Mouse (Mus musculus) hindbrain, embryonic 16.5 days (tissue): Measurements from ENCODE around the gene Olfr666. TPM values are rescaled to one million over a fixed set of nuclear protein-coding genes. Genes with fewer than 3 reads are reported as not detected.
"Not testable (repeated sequence)": the region's sequence is repeated elsewhere in the genome, so short reads cannot be mapped to it uniquely, and the experiment has no call there.

Experiments
- ATAC-seq: fragments of 200-750 bp; cut with Nextera tagmentation; 2 replicates; pipeline ENCODE4 v1.8.0; 2017; ENCODE audit warnings: moderate TSS enrichment, moderate library complexity
- H3K27ac ChIP-seq: fragments of 300-500 bp; sonication (generic); 2 replicates; pipeline ENCODE4 v1.5.1; 2014; ENCODE audit warnings: low read depth, mild to moderate bottlenecking, control low read depth, low read length, moderate library complexity
- H3K27me3 ChIP-seq: fragments of 300-500 bp; sonication (generic); replicated peaks from 2 replicates; pipeline ENCODE4 v1.6.1; 2014; ENCODE audit warnings: low read length; ENCODE audit not compliant: control insufficient read depth, insufficient read depth
- H3K36me3 ChIP-seq: fragments of 300-500 bp; sonication (generic); 2 replicates; pipeline ENCODE4 v1.6.1; 2014; ENCODE audit warnings: mild to moderate bottlenecking, low read length, moderate library complexity, mixed read lengths; ENCODE audit not compliant: control insufficient read depth, insufficient read depth
- H3K4me1 ChIP-seq: fragments of 300-500 bp; sonication (generic); 2 replicates; pipeline ENCODE4 v1.6.1; 2014; ENCODE audit warnings: low read depth, low read length; ENCODE audit not compliant: control insufficient read depth, insufficient read depth
- H3K4me2 ChIP-seq: fragments of 300-500 bp; sonication (generic); 2 replicates; pipeline ENCODE4 v1.6.1; 2014; ENCODE audit warnings: mild to moderate bottlenecking, low read length, control low read depth, moderate library complexity
- H3K4me3 ChIP-seq: fragments of 300-500 bp; sonication (generic); 2 replicates; pipeline ENCODE4 v1.5.1; 2014; ENCODE audit warnings: mild to moderate bottlenecking, low read length, control low read depth, moderate library complexity
- H3K9ac ChIP-seq: fragments of 300-500 bp; sonication (generic); 2 replicates; pipeline ENCODE4 v1.6.1; 2014; ENCODE audit warnings: low read depth, mild to moderate bottlenecking, control low read depth, low read length, moderate library complexity
- H3K9me3 ChIP-seq: fragments of 300-500 bp; sonication (generic); 2 replicates; pipeline ENCODE4 v1.6.1; 2014; ENCODE audit warnings: mild to moderate bottlenecking, low read length, moderate library complexity; ENCODE audit not compliant: control insufficient read depth
- WGBS: fragments of 180-500 bp; shearing (Covaris S2); extraction: QIAGEN DNeasy Blood & Tissue Kit; methylation state at CpG from one replicate; pipeline ENCODE4 v1.1.7; 2014; 5-methylcytosine and 5-hydroxymethylcytosine counted together
- polyA plus RNA-seq: library from polyadenylated mRNA; unstranded; fragments of >200 nt; fragmentation: Nextera tagmentation; extraction: Ambion mirVana; gene quantifications from 2 replicates; pipeline ENCODE4 v1.2.1, GENCODE M21; 2015

Gene Olfr666
- not detected in 2 replicates for polyA plus RNA-seq

DNA sequence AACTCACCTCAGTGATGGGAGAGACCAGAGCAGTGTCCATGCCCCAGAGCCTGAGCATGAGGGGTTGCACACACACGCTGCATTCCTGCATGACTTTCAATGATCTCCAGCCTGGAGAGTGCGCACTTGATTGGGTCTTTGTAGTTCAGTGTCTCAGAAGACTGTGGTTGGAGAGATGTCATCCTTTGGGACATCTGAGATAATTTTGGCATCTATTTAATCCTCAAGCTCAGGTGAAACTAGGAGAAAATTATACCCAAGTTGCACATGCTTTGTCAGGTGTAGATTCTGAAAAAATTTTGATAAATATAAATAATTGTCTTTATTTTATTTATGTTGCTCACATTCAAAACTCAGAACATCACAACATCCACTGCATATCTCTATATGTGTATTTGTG lies at the start of gene Olfr666:
TSS of gene Olfr666 (minus strand) at position 101 of the 400 bp plus-strand sequence.
- Histone ChIP-seq H3K27ac (no peak within 1 kb of the TSS), H3K4me1 (no peaks in the 10 kb centered on the region), H3K9me3 (no peaks in the 10 kb centered on the region), H3K27me3 (no peaks in the 10 kb centered on the region), H3K36me3 (no peaks in the 10 kb centered on the region), H3K4me3 (no peak within 1 kb of the TSS), H3K9ac (no peak within 1 kb of the TSS), H3K4me2 (no peak within 1 kb of the TSS)
- WGBS: 90% methylated on average over 2 of the region's 2 CpGs
- ATAC-seq: no peak

DNA sequence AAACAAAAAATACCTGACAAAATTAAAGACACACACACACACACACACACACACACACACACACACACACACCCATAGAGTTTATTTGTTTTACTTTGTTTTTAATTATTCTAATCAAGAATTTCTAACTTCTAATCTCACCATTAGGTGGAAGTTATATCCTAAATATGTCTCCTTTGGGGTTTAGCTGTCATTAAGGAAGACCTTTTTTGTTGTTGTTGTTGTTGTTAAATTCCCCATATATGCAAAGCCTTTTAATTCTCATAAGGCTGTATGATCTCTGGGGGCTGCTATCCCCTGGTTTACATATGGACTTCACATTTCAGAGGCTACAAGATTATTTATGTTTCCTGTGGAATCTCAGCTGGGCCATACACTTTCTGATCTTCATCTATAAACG lies 38.2 kb upstream of the Olfr666 start, which contains the start of gene Olfr669:
TSS of gene Olfr669 (plus strand) at position 301 of the 400 bp plus-strand sequence.
- no peak within 1 kb of the TSS for H3K4me2 ChIP-seq
- ATAC-seq: no peak
- no peak within 1 kb of the TSS for H3K27ac ChIP-seq
- no peak within 1 kb of the TSS for H3K4me3 ChIP-seq
- H3K9ac ChIP-seq: no peak within 1 kb of the TSS
- no peaks in the 10 kb centered on the region for H3K4me1 ChIP-seq
- no peaks in the 10 kb centered on the region for H3K36me3 ChIP-seq
- no peaks in the 10 kb centered on the region for H3K27me3 ChIP-seq
- H3K9me3 ChIP-seq: no peaks in the 10 kb centered on the region
- 87% methylated on average over 1 of the region's 1 CpGs for WGBS

DNA sequence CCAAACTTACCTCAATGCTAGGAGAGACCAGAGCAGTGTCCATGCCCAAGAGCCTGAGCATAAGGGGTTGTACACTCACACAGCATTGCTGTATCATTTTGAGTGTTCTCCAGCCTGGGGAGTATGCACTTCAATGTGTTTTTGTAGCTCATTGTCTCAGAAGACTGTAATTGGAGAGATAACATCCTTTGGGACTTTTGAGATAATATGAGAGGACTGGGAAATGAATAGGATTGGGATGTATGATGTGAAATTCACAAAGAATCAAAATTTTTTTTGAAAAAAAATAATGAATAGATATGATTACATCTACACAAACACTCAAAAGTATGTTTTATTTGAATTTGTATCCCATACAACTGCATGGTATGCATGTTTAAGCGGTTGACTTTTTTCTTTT lies 32.2 kb upstream of the Olfr666 start, which contains the start of gene Olfr668:
TSS of gene Olfr668 (minus strand) at position 101 of the 400 bp plus-strand sequence.
- H3K27ac ChIP-seq: no peak within 1 kb of the TSS
- H3K4me2 ChIP-seq: no peak within 1 kb of the TSS
- H3K27me3 ChIP-seq: no peaks in the 10 kb centered on the region
- H3K36me3 ChIP-seq: no peaks in the 10 kb centered on the region
- H3K4me3 ChIP-seq: no peak within 1 kb of the TSS
- H3K4me1 ChIP-seq: no peaks in the 10 kb centered on the region
- H3K9me3 ChIP-seq: no peaks in the 10 kb centered on the region
- H3K9ac ChIP-seq: no peak within 1 kb of the TSS
- ATAC-seq: no peak
- WGBS: 64% methylated on average over 1 of the region's 1 CpGs

DNA sequence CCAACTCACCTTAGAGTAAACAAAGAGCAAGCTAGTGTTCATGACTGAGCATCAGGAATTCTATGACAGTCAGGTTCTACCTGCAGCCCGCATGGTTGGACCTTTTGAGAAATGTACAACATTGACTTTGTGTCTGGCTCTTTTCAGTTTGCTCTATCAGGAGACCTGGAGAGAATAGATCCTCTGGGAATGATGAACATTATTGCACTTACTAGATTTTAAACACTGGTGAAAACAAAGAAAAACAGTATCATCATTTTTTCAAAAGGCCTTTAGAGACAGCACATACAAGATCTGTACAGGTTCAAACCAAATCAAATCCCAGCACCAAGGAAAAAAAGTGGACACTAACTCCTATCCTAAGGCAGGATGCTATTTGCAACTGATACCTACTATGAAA lies 25.6 kb upstream of the Olfr666 start, which contains the start of gene Olfr667:
TSS of gene Olfr667 (minus strand) at position 101 of the 400 bp plus-strand sequence.
- Histone ChIP-seq H3K4me1 (no peaks in the 10 kb centered on the region), H3K27ac (no peak within 1 kb of the TSS), H3K4me2 (no peak within 1 kb of the TSS), H3K27me3 (no peaks in the 10 kb centered on the region), H3K36me3 (no peaks in the 10 kb centered on the region), H3K4me3 (no peak within 1 kb of the TSS), H3K9ac (no peak within 1 kb of the TSS), H3K9me3 (no peaks in the 10 kb centered on the region)
- WGBS: 92% methylated on average over 1 of the region's 1 CpGs
- no peak for ATAC-seq

GRCm38 (mm10) chr7:104877731-104878130 lies 18.0 kb downstream of the Olfr666 start, which contains the start of gene Olfr665:
Gene Olfr665 (plus strand): TSS chr7:104878031.
- no peak for ATAC-seq
- 48% methylated on average over 1 of the region's 1 CpGs for WGBS
- H3K4me2 ChIP-seq: no peak within 1 kb of the TSS
- no peaks in the 10 kb centered on the region for H3K9me3 ChIP-seq
- H3K27me3 ChIP-seq: no peaks in the 10 kb centered on the region
- no peaks in the 10 kb centered on the region for H3K4me1 ChIP-seq
- H3K9ac ChIP-seq: no peak within 1 kb of the TSS
- H3K36me3 ChIP-seq: no peaks in the 10 kb centered on the region
- no peak within 1 kb of the TSS for H3K27ac ChIP-seq
- H3K4me3 ChIP-seq: no peak within 1 kb of the TSS

DNA sequence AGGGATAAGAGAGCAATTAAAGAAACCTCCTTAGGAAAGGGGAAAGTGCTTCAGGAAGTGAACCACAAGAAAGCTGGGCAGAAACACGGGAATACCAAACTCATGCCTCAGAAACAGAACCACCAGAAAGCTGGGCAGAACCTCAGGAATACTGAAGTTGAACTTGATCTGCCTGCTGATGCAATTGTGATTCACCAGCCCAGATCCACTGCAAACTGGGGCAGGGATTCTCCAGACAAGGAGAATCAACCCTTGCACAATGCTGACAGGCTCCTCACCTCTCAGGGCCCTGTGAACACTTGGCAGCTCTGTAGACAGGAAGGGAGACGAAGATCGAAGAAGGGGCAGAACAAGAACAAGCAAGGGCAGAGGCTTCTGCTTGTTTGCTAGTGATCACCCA lies 34.4 kb downstream of the Olfr666 start:
- no peak overlapping the region for H3K4me2 ChIP-seq
- H3K9me3 ChIP-seq: no peaks in the 10 kb centered on the region
- no peak overlapping the region for H3K4me3 ChIP-seq
- no peaks in the 10 kb centered on the region for H3K4me1 ChIP-seq
- no peak overlapping the region for H3K9ac ChIP-seq
- H3K27ac ChIP-seq: no peak overlapping the region
- no peak for ATAC-seq
- H3K36me3 ChIP-seq: no peaks in the 10 kb centered on the region
- no peaks in the 10 kb centered on the region for H3K27me3 ChIP-seq
- WGBS: 86% methylated on average over 3 of the region's 3 CpGs

DNA sequence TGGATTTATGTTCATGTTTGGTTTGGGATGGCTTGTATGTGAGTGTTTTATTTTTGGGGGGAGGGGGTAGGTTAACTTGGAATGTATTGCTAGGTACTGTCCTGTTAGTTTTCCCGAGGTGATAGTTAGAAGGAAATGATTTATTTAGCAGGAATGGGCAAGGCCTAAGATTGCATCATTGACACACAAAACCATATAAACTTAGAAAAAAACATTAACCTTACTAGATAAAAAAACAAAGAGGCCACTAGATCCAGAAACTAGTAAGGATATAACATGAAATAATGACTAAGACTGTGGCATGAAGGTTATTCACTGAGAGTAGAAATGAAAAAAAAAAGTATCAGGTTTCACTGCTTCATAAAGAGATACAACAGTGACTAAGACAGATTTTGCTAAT lies 38.1 kb downstream of the Olfr666 start:
- H3K27ac ChIP-seq: no peak overlapping the region
- H3K4me2 ChIP-seq: no peak overlapping the region
- H3K4me1 ChIP-seq: no peaks in the 10 kb centered on the region
- ATAC-seq: no peak
- H3K27me3 ChIP-seq: no peaks in the 10 kb centered on the region
- no peak overlapping the region for H3K4me3 ChIP-seq
- no peaks in the 10 kb centered on the region for H3K36me3 ChIP-seq
- H3K9me3 ChIP-seq: no peaks in the 10 kb centered on the region
- WGBS: 84% methylated on average over 1 of the region's 1 CpGs
- no peak overlapping the region for H3K9ac ChIP-seq

DNA sequence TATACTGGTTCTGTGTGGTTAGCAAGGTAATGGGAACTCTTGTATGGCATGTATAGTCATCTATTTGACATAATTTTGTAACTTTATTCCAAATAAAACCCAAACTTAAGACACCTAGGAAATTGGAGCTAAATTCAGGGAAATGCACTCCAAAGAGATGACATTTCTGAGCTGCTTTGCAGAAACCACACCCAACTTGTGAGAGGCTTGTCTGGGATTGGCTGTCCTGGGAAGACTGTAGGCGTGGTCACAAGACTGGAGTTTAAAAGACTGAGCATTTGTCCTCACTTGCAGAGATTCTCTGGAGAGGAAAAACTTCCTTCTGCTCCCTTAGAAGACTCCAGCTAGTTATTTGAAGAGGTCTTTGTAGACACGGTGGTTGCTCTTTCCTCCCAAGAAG lies 39.0 kb downstream of the Olfr666 start, which contains the start of gene Usp17la:
TSS of gene Usp17la (plus strand) at position 301 of the 400 bp plus-strand sequence.
- not testable (repeated sequence) for H3K36me3 ChIP-seq, H3K27ac ChIP-seq, ATAC-seq, H3K4me1 ChIP-seq, H3K9ac ChIP-seq, H3K4me2 ChIP-seq, H3K4me3 ChIP-seq, H3K9me3 ChIP-seq, H3K27me3 ChIP-seq
- 82% methylated on average over 2 of the region's 2 CpGs for WGBS

DNA sequence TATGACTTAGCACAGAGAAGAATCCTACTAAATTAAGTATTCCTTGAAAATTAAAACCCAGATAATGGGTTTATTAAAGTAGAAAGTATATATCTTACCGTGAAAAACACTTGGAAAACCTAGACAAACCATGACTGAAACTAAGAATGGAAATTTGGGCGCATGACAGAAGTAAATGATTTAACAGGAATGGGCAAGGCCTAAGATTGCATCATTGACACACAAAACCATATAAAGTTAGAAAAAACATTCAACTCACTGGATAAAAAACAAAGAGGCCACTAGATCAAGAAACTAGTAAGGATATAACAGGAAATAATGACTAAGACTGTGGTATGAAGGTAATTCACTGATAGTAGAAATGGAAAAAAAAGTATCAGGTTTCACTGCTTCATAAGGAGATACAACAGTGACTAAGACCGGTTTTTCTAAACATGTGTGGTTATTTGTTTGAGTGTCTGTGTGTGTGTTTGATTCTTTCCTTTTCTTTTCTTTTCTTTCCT lies 40.5 kb downstream of the Olfr666 start:
- H3K9me3 ChIP-seq: no peaks in the 10 kb centered on the region
- ATAC-seq: no peak
- no peak overlapping the region for H3K4me3 ChIP-seq
- no peak overlapping the region for H3K9ac ChIP-seq
- no peak overlapping the region for H3K4me2 ChIP-seq
- H3K36me3 ChIP-seq: no peaks in the 10 kb centered on the region
- no peaks in the 10 kb centered on the region for H3K4me1 ChIP-seq
- no peak overlapping the region for H3K27ac ChIP-seq
- H3K27me3 ChIP-seq: no peaks in the 10 kb centered on the region
- 83% methylated on average over 3 of the region's 3 CpGs for WGBS
